Mouse (Mus musculus) forebrain, embryonic 15.5 days (tissue): ENCODE measurements around the gene Plekhj1. TPM values are rescaled to one million over a fixed set of nuclear protein-coding genes. Genes with fewer than 3 reads are reported as not detected.

Source experiments
- ATAC-seq: fragments of 200-750 bp; cut with Nextera tagmentation; replicated peaks from 2 replicates; pipeline ENCODE4 v1.8.0; 2017; ENCODE audit warnings: mild to moderate bottlenecking, moderate TSS enrichment, moderate library complexity
- H3K27ac ChIP-seq: fragments of 300-500 bp; sonication (generic); replicated peaks from 2 replicates; pipeline ENCODE4 v1.5.1; 2015; ENCODE audit warnings: mild to moderate bottlenecking, inconsistent platforms
- H3K27me3 ChIP-seq: fragments of 300-500 bp; sonication (generic); 2 replicates; pipeline ENCODE4 v1.6.1; 2015; ENCODE audit warnings: inconsistent platforms
- H3K36me3 ChIP-seq: fragments of 300-500 bp; sonication (generic); 2 replicates; pipeline ENCODE4 v1.6.1; 2015; ENCODE audit warnings: mild to moderate bottlenecking, inconsistent platforms
- H3K4me1 ChIP-seq: fragments of 300-500 bp; sonication (generic); 2 replicates; pipeline ENCODE4 v1.6.1; 2015; ENCODE audit warnings: inconsistent platforms
- H3K4me2 ChIP-seq: fragments of 300-500 bp; sonication (generic); replicated peaks from 2 replicates; pipeline ENCODE4 v1.6.1; 2015; ENCODE audit warnings: mild to moderate bottlenecking, inconsistent platforms
- H3K4me3 ChIP-seq: fragments of 300-500 bp; sonication (generic); 2 replicates; pipeline ENCODE4 v1.5.1; 2015; ENCODE audit warnings: mild to moderate bottlenecking, inconsistent platforms
- H3K9ac ChIP-seq: fragments of 300-500 bp; sonication (generic); replicated peaks from 2 replicates; pipeline ENCODE4 v1.6.1; 2015; ENCODE audit warnings: mild to moderate bottlenecking, inconsistent platforms
- H3K9me3 ChIP-seq: fragments of 300-500 bp; sonication (generic); 2 replicates; pipeline ENCODE4 v1.6.1; 2016; ENCODE audit warnings: inconsistent platforms
- WGBS: fragments of 180-500 bp; shearing (Covaris S2); methylation state at CpG from one replicate; pipeline ENCODE4 v1.1.7; 2015; ENCODE audit warnings: mixed read lengths; 5-methylcytosine and 5-hydroxymethylcytosine counted together
- polyA plus RNA-seq: library from polyadenylated mRNA; unstranded; fragments of >200 nt; fragmentation: Nextera tagmentation; extraction: Ambion mirVana; gene quantifications from 2 replicates; pipeline ENCODE4 v1.2.1, GENCODE M21; 2015

The Plekhj1 gene
- polyA plus RNA-seq, 1 experiment from 2014 or later: 140 TPM

DNA sequence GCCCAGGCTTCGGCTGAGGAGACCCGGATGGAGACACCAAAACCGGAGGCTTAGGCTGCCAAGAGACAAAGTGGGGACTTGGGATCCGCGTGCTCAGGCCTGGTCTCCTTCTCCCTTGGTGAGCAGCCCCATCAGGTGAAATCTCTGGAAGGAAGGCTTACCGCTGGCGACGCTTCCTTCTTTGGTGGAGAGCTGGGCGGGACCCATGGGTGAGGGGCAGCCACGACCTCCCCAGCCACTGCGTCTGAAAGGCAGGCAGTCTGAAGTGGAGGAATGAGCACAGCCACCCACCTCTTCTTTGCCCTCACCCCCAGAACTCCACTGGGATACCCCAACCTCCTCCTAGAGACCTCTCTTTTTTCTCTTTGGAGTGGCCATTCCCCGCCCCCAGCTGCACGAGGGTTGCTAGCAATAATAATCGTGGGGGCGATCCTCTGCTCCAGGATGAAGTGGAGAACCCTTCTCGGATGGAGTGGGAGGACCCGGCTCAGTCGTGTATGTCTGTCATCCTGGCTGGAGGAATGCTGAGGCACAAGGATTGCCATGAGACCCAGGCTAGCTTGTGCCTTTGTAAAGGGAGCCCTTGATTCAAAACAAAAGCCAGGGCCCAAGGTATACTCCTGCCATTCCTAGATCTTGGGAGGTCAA lies 10.7 kb upstream of the Plekhj1 start:
- peaks cover 41% of the 10 kb centered on the region for H3K27me3 ChIP-seq
- ATAC-seq: no peak
- H3K9ac ChIP-seq: no peak overlapping the region
- peak overlapping the region; percentile 6; the same call in 1 of the 2 replicates for H3K4me3 ChIP-seq
- peaks cover 26% of the 10 kb centered on the region for H3K4me1 ChIP-seq
- H3K9me3 ChIP-seq: no peaks in the 10 kb centered on the region
- peaks cover 9% of the 10 kb centered on the region for H3K36me3 ChIP-seq
- 8% methylated on average over 18 of the region's 18 CpGs for WGBS
- no peak overlapping the region for H3K4me2 ChIP-seq
- H3K27ac ChIP-seq: no peak overlapping the region

- Histone ChIP-seq H3K27ac (no peak overlapping the region), H3K36me3 (peaks cover 16% of the 10 kb centered on the region), H3K9ac (no peak overlapping the region), H3K9me3 (no peaks in the 10 kb centered on the region), H3K27me3 (peaks cover 40% of the 10 kb centered on the region), H3K4me3 (0 out of 2 replicates have a peak overlapping the region, but pooled peaks have one; percentile 6), H3K4me2 (peak overlapping the region; percentile 80; the same call in 1 of the 2 replicates), H3K4me1 (peaks cover 26% of the 10 kb centered on the region)
- 18% methylated on average over 40 of the region's 40 CpGs for WGBS
- no peak for ATAC-seq
These were observed 9.9 kb upstream of the Plekhj1 start for GRCm38 (mm10) chr10:80808099-80808984.

- H3K4me1 ChIP-seq: peaks cover 26% of the 10 kb centered on the region
- peak overlapping the region; percentile 80 for H3K4me2 ChIP-seq
- peaks cover 38% of the 10 kb centered on the region for H3K27me3 ChIP-seq
- under 1% methylated on average over 56 of the region's 58 CpGs for WGBS
- H3K4me3 ChIP-seq: peak overlapping the region; percentile 47
- peak; percentile 79 for ATAC-seq
- H3K36me3 ChIP-seq: peaks cover 28% of the 10 kb centered on the region
- no peaks in the 10 kb centered on the region for H3K9me3 ChIP-seq
- H3K9ac ChIP-seq: peak overlapping the region; percentile 55
- peak overlapping the region; percentile 82 for H3K27ac ChIP-seq
These were observed 8.7 kb upstream of the Plekhj1 start for GRCm38 (mm10) chr10:80807057-80807627.

DNA sequence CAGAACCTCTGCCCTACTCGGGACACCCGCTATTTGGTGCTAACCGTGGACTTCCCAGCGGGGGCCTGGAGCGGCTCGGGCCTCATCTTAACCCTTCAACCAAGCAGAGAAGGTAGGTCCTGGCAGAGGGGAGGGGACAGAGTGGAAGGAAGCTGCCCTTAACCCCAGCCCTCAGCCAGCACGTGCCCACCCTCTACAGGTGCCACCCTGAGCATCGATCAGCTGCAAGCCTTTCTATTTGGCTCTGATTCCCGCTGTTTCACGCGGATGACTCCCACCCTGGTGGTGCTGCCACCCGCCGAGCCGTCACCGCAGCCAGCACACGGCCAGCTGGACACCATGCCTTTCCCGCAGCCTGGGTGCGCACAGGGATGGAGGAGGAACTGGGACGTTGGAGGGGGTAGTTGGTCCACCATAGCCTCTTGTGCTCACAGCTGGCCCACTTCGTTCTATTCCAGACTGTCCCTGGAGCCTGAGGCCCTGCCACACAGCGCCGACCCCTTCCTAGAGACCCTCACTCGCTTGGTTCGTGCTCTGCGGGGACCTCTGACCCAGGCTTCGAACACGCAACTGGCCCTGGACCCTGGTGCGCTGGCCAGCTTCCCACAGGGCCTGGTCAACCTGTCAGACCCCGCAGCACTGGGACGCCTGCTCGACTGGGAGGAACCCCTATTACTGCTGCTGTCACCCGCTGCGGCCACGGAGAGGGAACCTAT lies 8.1 kb upstream of the Plekhj1 start:
- peak overlapping the region; percentile 82 for H3K27ac ChIP-seq
- peak overlapping the region; percentile 55 for H3K9ac ChIP-seq
- peak overlapping the region; percentile 80 for H3K4me2 ChIP-seq
- H3K27me3 ChIP-seq: peaks cover 37% of the 10 kb centered on the region
- peak; percentile 10; the same call in 1 of the 2 replicates for ATAC-seq
- H3K36me3 ChIP-seq: peaks cover 35% of the 10 kb centered on the region
- WGBS: 43% methylated on average over 34 of the region's 34 CpGs
- peaks cover 26% of the 10 kb centered on the region for H3K4me1 ChIP-seq
- no peaks in the 10 kb centered on the region for H3K9me3 ChIP-seq
- H3K4me3 ChIP-seq: peak overlapping the region; percentile 47

DNA sequence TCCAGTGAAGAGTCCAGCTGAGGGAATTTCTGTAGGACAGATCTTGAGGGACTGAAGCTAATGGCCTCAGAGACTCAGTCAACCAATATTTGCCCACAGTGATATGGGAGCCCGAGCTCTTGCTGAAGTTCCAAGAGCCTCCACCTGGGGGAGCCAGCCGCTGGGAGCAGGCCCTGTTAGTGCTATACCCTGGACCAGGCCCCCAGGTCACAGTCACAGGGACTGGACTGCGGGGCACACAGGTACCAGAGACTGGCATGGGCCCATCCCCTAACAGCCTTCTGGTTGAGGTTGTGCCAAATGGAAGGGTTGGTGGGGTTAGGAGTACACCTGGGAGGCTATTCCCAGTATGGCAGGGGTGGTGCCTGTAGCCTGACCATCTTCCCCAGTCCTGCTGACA lies 7.5 kb upstream of the Plekhj1 start:
- Histone ChIP-seq H3K36me3 (peaks cover 37% of the 10 kb centered on the region), H3K27ac (no peak overlapping the region), H3K9me3 (no peaks in the 10 kb centered on the region), H3K27me3 (peaks cover 32% of the 10 kb centered on the region), H3K4me1 (peaks cover 26% of the 10 kb centered on the region), H3K9ac (no peak overlapping the region), H3K4me3 (no peak overlapping the region), H3K4me2 (no peak overlapping the region)
- WGBS: 13% methylated on average over 3 of the region's 3 CpGs
- ATAC-seq: 0 out of 2 replicates have a peak, but pooled peaks have one; percentile 6

DNA sequence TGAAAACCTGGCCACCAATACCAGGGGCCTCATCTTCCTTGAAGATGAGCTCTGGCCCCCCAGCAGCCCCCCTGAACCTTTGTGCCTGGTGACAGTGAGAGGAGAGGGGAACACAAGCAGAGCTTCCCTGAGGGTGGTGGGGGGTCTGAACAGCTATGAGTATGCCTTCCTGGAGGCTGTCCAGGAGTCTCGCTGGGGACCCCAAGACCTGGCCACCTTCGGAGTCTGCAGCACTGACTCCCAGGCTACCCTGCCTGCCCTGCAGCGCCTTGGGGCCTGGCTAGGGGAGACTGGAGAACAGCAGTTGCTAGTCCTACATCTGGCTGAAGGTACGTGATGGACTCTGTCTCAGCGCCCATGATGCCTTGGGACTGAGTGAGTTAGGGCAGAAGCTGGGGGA lies 6.9 kb upstream of the Plekhj1 start:
- H3K9ac ChIP-seq: no peak overlapping the region
- no peak overlapping the region for H3K4me2 ChIP-seq
- WGBS: 73% methylated on average over 5 of the region's 5 CpGs
- no peak overlapping the region for H3K4me3 ChIP-seq
- ATAC-seq: no peak
- no peak overlapping the region for H3K27ac ChIP-seq
- peaks cover 37% of the 10 kb centered on the region for H3K36me3 ChIP-seq
- H3K27me3 ChIP-seq: peaks cover 25% of the 10 kb centered on the region
- H3K4me1 ChIP-seq: peaks cover 28% of the 10 kb centered on the region
- no peaks in the 10 kb centered on the region for H3K9me3 ChIP-seq

DNA sequence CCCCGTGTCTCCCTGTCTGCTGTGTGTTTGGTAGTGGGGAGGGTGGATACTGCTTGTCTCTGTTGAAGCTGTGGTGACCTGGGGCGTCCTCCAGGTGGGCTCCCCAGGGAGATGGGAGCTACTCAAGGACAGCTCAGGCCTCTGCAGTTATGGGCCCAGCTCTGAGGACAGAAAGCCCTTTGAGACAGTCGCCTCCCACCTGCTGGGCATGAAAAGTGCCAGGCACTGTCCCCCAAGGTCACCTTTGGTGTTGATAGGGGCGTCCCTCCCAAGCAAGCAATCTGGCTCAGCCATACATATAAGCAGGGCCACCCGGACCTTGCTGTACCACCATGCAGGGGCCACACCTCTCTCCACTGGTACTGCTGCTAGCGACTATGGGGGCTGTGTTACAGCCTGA lies 6.5 kb upstream of the Plekhj1 start, which contains the start of gene Amh:
Gene Amh (plus strand): TSS at position 328 of the 400 bp plus-strand sequence.
- Histone ChIP-seq H3K27ac (no peak within 1 kb of the TSS), H3K4me1 (peaks cover 32% of the 10 kb centered on the region), H3K9me3 (no peaks in the 10 kb centered on the region), H3K36me3 (peaks cover 37% of the 10 kb centered on the region), H3K27me3 (peaks cover 21% of the 10 kb centered on the region; the same call in 1 of the 2 replicates), H3K9ac (no peak within 1 kb of the TSS), H3K4me3 (no peak within 1 kb of the TSS), H3K4me2 (no peak within 1 kb of the TSS)
- 65% methylated on average over 6 of the region's 6 CpGs for WGBS
- no peak for ATAC-seq

DNA sequence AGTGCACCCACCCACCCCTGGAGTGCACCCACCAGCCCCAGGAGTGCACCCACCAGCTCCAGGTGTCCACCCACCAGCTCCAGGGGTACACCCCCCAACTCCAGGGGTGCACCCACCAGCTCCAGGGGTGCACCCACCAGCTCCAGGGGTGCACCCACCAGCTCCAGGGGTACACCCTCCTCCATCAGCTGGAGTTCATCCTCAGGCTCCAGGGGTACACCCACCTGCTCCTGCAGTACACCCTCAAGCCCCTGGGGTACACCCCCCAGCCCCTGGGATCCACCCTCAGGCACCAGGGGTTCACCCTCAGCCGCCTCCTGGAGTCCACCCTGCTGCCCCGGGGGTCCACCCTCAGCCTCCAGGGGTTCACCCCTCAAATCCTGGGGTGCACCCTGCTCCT lies 5.9 kb upstream of the Plekhj1 start:
- H3K27me3 ChIP-seq: peaks cover 17% of the 10 kb centered on the region; the same call in 1 of the 2 replicates
- H3K9ac ChIP-seq: no peak overlapping the region
- peaks cover 38% of the 10 kb centered on the region for H3K4me1 ChIP-seq
- H3K4me3 ChIP-seq: no peak overlapping the region
- H3K4me2 ChIP-seq: no peak overlapping the region
- H3K9me3 ChIP-seq: no peaks in the 10 kb centered on the region
- no peak for ATAC-seq
- H3K36me3 ChIP-seq: peaks cover 37% of the 10 kb centered on the region
- H3K27ac ChIP-seq: no peak overlapping the region
- 100% methylated on average over 2 of the region's 2 CpGs for WGBS

- H3K4me1 ChIP-seq: peaks cover 31% of the 10 kb centered on the region
- no peak overlapping the region for H3K9ac ChIP-seq
- no peaks in the 10 kb centered on the region for H3K9me3 ChIP-seq
- H3K36me3 ChIP-seq: peaks cover 37% of the 10 kb centered on the region
- no peak overlapping the region for H3K4me2 ChIP-seq
- ATAC-seq: no peak
- H3K27ac ChIP-seq: no peak overlapping the region
- H3K27me3 ChIP-seq: peaks cover 3% of the 10 kb centered on the region; the same call in 1 of the 2 replicates
- no peak overlapping the region for H3K4me3 ChIP-seq
- WGBS: 84% methylated on average over 3 of the region's 3 CpGs
These were observed 4.6 kb upstream of the Plekhj1 start for GRCm38 (mm10) chr10:80802996-80803395.

DNA sequence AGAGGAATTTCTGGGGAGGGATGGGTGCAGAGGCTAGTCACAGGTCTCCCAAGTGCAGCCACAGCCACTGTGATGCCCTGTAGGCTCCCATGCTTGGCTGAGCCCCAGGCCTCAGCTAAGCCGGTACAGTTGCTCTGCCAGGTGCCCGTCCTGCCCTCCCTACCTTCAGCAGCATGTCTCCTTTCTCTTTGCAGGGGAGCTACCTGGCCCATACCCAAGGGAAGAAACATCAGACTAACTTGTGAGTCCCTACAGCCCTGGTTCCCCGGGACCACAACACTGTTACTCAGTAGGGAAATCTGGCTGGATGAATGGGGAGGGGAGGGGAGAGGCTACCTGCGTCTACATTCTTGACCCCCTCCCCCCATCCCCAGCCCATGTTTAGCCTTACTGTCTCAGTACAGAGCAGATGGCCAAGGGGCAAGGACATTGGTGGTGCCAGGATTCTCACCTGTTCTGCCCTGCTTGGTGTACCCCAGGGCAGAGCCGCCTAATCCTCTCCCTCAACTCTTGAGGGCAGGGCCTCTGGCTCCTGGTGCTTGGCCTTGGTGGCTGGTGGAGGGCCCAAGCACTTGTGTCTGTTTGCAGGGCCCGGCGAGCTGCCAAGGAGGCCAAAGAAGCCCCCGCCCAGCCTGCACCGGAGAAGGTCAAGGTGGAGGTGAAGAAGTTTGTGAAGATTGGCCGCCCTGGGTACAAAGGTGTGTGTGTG lies 3.9 kb upstream of the Plekhj1 start:
- WGBS: 93% methylated on average over 10 of the region's 10 CpGs

GRCm38 (mm10) chr10:80799070-80799566 lies 692 bp upstream of the Plekhj1 start:
- no peak for ATAC-seq
- peak overlapping the region; percentile 99 for H3K27ac ChIP-seq
- peaks cover 52% of the 10 kb centered on the region for H3K36me3 ChIP-seq

More for the DNA sequence above, 3.9 kb upstream of the Plekhj1 start:
- Histone ChIP-seq H3K9me3 (no peaks in the 10 kb centered on the region), H3K4me2 (no peak overlapping the region), H3K27ac (no peak overlapping the region), H3K27me3 (no peaks in the 10 kb centered on the region), H3K36me3 (peaks cover 37% of the 10 kb centered on the region), H3K9ac (no peak overlapping the region), H3K4me1 (peaks cover 29% of the 10 kb centered on the region), H3K4me3 (no peak overlapping the region)
- ATAC-seq: no peak

More at GRCm38 (mm10) chr10:80799070-80799566, 692 bp upstream of the Plekhj1 start:
- H3K9ac ChIP-seq: peak overlapping the region; percentile 99
- no peaks in the 10 kb centered on the region for H3K27me3 ChIP-seq
- H3K4me3 ChIP-seq: peak overlapping the region; percentile 96
- peaks cover 32% of the 10 kb centered on the region for H3K4me1 ChIP-seq
- 2% methylated on average over 18 of the region's 18 CpGs for WGBS
- H3K4me2 ChIP-seq: peak overlapping the region; percentile 89
- no peaks in the 10 kb centered on the region for H3K9me3 ChIP-seq
